Mouse (Mus musculus) left cerebral cortex, postnatal 36 days (tissue): ENCODE measurements around the gene Rarg. TPM values are rescaled to one million over a fixed set of nuclear protein-coding genes. Genes with fewer than 3 reads are reported as not detected.
A peak's percentile ranks its signal among the peaks of the same experiment; 100 is the strongest.

Experiments
- DNase-seq, 2 experiments: peaks; one replicate each; pipeline ENCODE4 v3.0.0; 2021 to 2022; ENCODE audit warnings: low spot score in 2 of 2, mixed read lengths in 1 of 2
- intact Hi-C: fragments of 180-260 bp; cut with DNase I; formaldehyde crosslinking; loops from one replicate; pipeline ENCODE4 v1.15.1; 2025
- total RNA-seq, 2 experiments: library from RNA; stranded (reverse); gene quantifications; 2 replicates each; pipeline ENCODE4 v1.2.3; 2021

The Rarg gene
- total RNA-seq, 2 experiments from 2014 or later = 13.1 to 13.9 TPM

DNA sequence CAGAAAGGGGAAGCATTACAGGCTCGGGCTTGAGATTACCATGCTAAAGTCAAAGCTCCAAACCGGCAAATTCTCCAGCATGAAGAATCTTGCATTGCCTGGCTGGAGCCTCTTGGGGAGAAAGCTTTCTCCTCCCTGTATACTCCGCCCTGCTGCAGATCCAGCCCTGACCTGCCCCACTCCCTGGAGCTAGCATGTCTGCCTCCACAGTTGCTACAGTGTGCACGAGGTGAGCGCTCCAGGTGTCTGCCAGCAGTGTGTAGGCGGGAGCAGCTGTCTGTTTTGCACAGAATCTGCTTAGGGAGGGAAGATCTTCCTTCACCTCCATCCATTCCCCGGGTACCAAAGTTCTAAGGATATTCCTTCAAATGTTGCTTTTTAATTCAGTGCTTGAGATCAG, 5.3 kb upstream of the Rarg start:
- peak; percentile 43 to 59 for DNase-seq
- intact Hi-C loops = no loop called here

DNA sequence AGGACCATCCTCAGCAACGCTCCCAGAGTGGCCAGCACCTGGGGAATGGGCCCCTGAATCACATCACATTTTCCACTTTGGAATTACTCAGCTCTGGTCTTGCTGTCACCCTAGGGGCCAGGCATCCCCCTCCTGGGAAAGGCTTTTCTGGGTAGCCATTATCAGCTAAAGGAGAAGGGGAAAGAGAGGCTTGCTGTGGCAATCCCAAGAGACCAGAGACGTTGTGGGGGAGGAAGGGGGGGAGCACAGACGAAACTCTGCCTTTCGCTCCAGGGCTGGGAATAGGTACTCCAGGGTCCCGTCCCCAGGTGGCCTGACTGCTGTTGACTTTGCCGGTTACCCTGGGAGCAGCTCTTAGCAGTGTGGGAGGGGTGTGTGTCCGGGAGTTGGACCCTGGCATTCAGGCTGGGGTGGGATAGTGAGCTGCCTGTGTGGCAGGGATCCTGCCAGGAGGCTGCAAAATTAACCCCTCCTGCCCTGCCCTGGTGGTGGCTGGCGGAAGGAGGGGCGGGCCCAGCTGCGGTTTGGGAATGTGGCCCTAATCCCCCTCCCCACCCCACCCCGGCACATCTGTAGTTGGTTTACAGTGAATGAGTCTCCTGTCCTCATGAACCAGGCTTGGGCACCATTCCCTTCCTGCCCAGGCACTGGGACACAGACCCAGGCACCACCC, 1.4 kb upstream of the Rarg start:
- DNase-seq = no peak
- intact Hi-C loops = no loop called here

DNA sequence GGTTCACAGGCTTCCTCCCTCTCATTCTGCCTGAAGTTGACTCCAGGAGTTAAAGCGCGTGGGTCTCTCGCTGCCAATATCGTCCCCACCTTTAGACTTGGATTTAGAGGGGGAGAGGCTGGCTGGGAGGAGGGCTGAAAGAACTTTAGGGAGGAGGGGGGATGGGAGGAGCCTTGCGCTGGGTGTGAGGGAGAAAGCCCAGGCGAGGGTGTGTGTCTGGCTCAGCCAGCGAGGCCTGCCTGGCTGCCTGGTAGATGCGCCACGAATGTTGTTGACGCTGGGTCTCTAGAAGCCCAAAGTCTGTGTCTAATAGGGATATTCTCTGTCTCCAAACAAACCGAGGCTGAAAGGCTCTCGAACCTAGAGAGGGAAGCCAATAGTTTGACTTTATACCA, 756 bp upstream of the Rarg start:
- intact Hi-C loops = no loop called here
- peak; percentile 34 to 45 for DNase-seq

DNA sequence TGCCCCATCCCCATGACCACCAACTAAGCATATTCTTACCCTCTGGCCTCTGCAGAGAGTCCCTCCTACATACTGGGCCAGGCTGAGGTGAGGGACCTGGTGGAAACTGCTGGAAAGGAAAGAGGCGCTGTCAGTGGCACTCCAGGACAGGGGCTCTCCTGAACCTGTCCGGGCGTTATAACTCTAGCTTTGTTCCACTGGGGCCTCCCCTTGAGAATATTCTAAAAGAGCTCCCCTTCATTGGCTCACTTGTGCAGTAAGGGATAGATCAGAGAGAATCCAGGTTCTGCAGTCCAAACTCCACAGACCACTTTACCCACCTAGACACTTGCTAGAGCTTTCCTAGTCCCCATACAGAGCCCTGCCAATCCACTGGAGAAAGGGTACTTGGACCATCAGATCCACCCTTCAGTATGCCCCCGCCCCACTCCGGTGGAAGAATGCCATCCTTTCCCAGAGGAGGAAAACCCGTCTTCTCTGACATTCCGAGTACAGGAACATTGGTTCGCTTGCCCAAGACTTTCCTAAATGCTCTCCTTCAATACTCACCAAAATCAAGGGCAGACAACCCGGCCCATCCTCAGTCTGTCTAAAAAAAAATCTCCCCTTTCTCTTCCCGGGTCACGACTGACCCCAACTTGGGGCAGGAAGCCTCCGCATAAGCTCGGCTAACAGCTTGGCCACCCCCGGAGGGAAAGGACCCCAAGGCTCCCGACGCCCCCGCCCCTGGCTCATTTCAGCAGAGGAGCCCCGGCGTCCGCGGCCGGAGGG, 701 bp downstream of the Rarg start:
- intact Hi-C loops = no loop called here
- DNase-seq = peak; percentile 38 to 42

DNA sequence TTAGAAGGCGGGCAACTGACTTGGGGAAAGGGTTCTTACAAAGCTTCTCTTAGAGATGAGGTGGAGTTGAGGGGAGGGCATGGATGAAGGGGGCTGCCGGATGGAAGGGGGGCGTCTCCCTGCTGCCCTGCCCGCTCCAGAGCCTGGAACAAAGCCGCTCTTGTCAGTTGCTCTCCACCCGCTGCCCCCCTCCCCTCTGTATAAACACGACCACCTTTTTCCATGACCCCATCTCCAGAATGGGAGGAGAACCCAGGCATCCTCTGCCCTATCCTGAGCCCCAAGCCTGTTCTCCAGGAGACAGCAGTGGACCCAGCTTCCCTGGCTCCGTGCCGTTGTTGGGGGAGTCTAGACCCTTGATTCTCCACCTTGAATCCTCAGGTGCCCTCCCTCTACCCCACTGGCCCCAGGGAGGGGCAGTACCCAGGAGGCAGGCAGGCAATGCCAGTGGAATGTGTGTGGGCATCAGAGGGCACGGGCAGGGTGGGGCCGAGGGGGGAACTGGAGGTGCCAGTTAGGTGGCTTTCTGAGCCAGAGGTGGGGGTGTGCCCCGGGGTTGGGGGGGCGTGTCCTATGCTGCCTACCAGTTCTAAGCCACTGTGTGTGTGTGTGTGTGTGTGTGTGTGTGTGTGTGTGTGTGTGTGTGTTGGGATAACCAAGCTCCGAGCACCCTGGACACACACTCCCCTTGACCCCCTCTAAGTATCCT, 1.6 kb downstream of the Rarg start:
- no peak for DNase-seq
- intact Hi-C loops = no loop called here

DNA sequence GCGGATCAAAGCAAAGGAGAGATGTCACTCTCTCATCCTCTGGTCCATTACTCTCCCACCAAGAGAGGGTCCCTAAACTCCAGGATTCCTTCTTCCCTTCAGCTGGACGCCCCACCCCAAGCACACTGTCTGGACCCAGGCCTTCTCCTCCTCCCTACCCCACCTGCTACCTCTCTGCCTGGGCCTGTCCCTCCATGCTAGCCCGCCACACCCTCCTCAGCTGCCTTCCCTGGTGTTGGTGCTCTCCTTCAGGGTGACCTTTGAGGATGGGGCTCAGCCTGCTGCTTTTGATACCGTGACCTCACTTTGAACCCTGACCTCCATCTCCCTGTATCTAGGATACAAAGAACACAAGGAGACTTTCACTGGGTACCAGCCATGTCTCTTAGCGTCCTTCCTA, 6.8 kb downstream of the Rarg start:
- no peak for DNase-seq
- intact Hi-C loops = no loop called here

DNA sequence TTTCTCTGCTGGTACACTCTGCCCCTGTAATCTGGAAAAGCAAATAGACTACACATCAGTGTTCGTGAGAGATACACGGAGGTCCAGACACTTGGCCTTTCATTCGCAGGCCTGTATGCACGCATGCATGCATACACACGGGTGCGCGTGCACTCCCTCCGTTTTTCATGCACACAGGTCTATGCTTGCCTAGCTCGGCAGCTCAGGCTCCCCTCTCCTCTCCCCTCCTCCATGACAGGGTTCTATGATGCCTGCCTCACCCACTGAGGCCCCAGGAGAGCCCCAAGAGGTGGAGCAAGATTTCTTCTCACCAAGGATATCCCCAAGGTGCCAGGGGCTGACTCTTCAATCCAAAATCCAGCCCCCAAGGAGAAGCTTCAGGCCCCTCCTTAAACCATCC, 7.3 kb downstream of the Rarg start:
- DNase-seq = no peak
- intact Hi-C loops = no loop called here

DNA sequence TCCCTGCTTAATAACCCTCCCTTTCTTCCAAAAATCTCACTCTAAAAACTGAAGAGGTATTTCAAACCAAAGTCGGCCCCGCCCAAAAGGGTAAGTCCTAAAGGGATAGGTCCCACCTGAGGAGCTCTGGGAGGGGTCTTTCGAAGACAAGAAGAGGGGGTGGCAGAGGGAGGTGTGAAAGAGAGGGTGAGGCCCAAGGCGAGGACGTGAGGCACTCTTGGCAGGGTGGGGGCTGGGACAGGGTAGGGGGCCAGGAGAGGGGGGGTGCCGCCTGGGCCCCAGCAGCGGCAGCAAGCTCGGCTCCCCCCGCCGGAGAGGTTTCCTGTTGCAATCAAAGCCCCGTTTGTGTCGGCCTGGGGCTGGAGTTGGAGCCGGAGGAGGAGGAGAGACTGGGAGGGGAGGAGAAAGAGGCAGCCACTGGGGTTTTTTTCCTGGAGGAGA, 8.0 kb downstream of the Rarg start:
- intact Hi-C loops = no loop called here
- no peak for DNase-seq

DNA sequence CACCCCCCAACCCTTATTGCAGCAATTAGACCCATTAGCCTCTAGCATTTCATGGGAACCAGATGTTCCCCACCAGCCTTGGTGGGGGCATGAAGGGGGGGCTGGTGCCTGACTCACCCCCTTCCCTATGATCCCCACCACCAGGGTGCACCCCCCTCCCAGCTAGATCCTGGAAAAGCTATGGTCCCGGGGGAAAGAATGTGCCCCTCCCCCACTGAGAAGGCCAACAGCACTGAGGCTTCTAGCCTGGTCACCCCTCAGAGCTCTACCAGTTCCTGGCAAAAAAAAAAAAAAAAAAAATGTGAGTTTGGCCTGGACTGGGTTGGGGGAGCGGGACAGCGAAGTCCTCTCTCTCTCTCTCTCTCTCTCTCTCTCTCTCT, 8.5 kb downstream of the Rarg start:
- intact Hi-C loops = no loop called here
- no peak for DNase-seq

DNA sequence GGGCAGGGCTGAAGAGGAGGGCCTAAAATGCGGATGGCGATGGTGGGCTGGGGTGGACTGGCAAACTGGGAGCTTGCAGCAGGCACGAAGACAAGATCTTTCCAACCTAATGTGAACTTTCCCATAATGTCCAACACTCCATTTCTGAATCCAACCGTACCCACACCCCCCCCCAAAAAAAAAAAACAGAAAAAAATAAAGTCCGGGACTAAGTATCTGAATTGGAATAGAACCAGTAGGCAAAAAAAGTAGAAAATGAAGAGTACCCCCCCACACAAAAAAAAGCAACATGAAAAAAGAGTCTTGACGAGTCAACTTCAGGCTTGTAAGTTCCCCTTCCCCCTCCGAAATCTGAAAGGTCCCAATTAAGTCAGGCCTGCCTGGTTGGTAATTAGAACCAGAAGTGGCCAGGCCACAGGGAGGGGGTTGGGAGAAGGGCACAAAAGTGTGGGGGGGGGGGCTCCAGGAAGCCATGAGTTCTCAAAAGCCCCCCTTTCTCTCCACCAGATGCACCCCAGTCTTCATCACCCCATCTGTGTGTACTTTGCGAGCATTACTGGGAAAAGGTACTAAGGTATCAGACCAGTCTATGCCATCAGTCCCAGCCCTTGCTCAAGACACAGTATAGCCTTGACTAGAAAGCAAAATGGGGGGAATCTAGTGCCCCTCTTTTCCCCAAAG, 9.0 kb downstream of the Rarg start:
- intact Hi-C loops = no loop called here
- DNase-seq = no peak

DNA sequence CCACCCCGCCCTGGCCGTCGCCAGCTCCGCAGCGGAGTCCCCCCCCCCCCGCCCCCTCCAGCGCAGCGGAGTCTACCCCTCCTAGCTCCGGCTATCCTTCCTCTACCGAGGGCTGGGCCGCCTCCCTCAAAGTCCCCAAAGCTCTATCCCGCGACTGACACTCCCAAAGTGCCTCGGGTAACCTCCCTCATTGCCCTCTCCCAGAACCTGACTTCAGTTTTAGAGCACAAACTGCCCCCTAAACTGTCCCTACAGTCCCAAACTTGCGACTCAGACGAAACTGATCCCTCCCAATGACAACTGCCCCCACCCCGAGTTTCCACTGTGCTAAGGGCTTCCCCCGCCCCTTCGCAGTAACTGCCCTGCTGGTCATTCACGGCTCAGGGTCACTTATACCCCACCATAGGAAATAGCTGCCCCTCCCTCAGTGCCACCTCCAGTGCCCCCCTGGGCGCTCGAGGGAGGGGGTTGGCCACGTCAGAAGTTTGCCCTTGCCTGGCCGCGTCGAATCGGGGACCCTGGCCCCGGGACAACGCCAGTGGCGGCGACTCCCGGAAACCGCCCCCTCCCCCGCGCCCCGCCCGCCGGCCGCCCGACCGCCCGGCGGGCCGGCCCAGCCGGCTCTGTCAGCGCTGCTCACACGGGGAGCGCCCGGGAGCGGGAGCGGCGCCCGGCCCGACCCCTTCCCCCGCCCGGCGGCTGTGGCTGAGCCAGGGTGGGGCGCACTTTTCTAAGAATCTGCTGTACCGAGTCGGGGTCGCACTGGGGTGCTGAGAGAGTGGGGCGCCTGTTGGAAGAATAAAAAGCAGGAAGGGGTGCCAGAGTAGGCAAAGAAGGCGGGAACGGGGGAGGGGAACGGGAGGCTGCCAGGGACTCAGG, 9.8 kb downstream of the Rarg start:
- DNase-seq = peak; percentile 42 to 44
- intact Hi-C loops = loop anchor here (2.0 kb wide), 1 partner anchor 31 kb away; the partner anchor contains the start of gene Mfsd5

DNA sequence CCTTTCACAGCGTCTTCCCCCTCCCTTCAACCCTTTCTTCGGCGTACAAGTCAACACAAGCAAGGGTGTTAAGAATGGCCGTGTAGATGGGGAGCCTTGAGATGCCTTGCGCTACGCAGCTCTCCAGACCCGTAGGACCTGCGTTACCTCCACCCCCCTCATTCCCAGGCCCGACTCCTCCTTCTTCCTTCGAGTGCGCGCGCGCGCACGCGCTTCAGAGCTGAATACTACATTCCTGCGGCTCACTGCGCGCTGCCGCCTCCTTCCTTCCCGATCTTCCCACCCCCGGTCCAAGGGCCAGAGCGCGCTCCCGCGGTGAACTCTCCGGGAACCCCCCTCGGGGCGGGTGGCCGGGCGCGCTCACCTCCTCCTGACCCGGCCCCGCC, 10.5 kb downstream of the Rarg start:
- DNase-seq = peak; percentile 87 to 88
- intact Hi-C loops = loop anchor here (2.0 kb wide), 1 partner anchor 32 kb away; the partner anchor contains the start of gene Mfsd5

DNA sequence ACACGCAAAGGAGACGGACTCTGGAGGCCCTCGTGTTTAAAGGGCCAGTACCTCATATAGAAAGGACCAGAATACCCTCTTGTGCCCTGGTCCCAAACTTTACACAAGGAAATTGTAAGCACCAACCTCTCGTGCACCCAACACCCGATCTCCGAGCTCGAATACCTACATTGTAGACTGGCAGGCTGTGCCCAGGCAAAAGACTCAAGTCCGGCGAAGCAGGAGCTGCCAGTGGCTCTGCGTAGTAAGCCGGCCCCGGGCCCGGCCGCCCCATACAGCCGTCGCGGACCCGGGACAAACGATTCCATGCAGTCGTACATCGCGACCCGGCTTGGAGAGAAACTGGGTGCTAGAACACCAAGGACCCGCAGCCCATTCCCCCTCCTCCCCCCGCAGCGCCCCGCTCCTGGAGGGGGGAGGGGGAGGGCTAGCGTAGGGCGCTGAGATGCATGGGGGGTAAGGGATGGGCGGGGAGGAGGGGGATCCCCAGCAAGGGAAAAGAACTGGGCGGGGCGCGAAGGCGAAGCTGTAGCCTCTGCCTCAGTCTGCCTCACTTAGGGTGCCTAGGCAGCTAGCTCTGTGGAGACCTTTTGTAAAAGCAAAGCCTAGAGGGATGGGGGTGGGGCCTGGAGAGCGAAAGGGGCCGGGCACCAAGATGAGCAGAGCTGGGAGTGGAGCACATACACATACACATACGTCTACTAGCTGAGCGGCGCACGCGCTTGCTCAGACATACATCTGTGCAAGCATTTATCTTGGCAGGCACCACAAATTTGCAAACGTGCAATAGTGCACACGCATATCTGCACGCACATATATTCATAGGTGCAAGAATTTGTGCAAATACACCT, 11.2 kb downstream of the Rarg start:
- intact Hi-C loops = loop anchor here (2.0 kb wide), 1 partner anchor 33 kb away; the partner anchor contains the start of gene Mfsd5

DNA sequence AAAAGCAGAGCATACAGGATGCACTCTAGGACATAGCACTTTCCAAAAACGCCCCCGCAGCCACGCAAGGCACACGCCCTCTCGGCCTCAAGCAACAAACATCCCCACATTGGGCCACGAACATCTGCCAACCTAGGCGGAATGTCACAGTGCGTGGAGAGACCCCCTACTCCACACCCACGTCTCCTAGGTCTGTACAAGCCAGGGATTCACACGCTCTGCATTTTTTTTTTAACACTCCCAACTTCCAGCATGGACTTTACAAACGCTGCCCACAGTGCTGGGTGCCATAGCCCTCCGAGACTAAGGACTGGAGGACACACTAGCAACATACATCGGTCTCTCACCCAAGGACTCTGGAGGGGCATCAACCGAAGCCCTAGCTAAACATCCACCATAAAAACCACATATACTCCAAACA, 11.8 kb downstream of the Rarg start:
- no peak for DNase-seq
- intact Hi-C loops = no loop called here

More for the DNA sequence above, 11.2 kb downstream of the Rarg start:
- DNase-seq = peak; percentile 72 to 76

DNA sequence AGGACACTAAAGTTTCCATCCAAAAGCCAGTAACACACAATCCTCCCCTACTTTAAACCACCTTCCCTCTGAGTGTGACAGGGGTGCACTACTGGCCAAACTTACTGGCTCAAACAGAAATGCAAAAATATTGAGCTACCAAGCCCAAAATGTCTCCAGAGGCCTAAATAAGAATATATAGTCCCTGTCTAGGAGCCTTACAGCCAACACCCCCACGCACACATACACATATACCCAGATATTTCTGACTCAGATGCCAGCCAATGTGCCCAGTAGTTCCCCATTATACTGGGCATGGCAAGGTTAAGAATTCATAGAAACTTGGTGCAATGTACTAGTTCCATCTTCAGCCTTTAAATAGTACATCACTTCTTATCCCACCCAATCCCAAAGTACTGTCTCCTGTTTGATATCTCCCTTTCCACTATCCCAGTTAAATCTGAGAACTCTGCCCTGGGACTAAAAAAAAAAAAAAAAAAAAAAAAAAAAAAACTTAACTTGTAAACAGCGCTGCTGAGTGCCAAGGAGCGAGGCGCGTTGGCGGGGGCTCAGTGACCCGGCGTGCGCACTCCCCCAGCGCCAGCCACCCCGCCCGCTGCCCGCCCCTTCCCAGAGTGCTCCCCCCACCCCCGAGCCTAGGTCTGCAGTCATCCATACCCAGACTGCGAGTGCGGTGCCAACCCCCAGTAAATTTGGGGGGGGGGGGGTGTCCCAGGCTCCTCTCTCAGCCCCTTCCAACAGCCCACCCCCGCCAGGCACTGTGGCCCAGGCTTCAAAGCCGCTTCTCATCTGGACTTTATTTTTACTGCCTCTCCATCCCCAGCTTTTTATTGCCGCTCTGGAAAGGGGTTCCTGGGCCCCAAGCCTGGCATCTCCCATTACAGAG, 12.8 kb downstream of the Rarg start:
- no peak for DNase-seq
- intact Hi-C loops = no loop called here

DNA sequence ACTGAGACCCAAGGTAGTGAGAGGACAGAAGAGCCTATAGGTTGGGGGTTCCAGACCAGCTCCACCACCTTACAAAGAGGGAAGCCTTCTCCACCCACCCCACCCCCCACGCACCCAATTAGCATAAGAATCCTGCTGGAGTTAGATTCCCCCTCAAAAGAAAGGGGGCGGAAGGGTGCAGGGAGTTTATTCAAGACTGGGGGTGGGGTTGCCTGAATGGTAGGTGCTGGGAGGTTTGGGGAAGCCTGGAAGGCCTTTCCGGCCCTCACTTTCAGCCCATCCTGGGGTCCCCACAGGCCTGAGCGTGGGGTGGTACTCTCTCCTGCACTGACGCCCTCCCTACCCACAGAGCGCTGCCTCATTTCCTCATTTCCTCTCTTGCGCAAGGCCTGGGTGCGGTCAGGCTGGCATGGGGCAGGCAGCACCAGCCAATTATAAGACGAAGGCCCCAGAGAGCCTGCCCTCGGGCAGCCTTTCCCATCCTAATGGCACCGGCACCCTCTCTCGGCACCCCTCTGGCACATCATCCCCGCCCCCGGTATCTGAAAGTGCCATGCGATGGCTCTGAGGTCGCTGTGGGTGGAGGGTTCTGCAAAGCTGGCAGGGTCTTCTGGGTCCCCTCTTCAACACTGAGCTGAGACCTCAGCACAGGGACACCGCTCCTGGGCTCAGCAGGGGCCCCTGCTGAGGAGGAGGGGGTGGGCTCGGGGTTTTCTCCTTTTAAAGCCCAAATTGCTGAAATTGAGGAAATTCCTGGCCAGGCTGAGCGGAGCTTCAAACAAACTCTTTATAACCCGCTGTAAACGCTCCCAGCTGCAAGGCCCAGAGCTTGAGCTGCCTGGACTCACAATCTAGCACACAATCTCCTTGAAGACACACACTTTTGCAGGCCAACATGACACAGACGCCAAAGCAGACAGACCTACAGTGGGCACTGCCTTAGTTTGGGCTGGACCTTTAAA, 13.8 kb downstream of the Rarg start:
- no peak for DNase-seq
- intact Hi-C loops = no loop called here
